Mouse (Mus musculus): ENCODE results near the gene Ppip5k2. TPM values are rescaled to one million over a fixed set of nuclear protein-coding genes. Genes with fewer than 3 reads are reported as not detected.
A peak's percentile ranks its signal among the peaks of the same experiment; 100 is the strongest.

Gene Ppip5k2
- total and polyA plus RNA-seq, 3 experiments: 26.9 to 84.1 (median 69.8) TPM

- TF ChIP-seq CTCF (IDR thresholded peaks at IDR 0.05): no peak
- TF ChIP-seq EP300 (IDR thresholded peaks at IDR 0.05; ENCODE audit: insufficient read depth, low read depth, low read length): no peak
- TF ChIP-seq POLR2A (IDR thresholded peaks at IDR 0.05; ENCODE audit: insufficient read depth, low read depth, low read length): no peak
- Histone ChIP-seq H3K27me3 (ENCODE audit: control insufficient read depth, insufficient read depth, low read length) (no peaks in the 10 kb centered on the region), H3K36me3 (ENCODE audit: control insufficient read depth, insufficient read depth, low read length) (peaks cover 4% of the 10 kb centered on the region), H3K4me1 (ENCODE audit: control insufficient read depth, insufficient read depth, low read length) (peaks cover 4% of the 10 kb centered on the region), H3K27ac (no peak overlapping the region), H3K9ac (ENCODE audit: low read depth, low read length) (no peak overlapping the region), H3K4me3 (no peak overlapping the region), H3K79me2 (replicated peaks; ENCODE audit: control insufficient read depth, insufficient read depth, low read length) (no peaks in the 10 kb centered on the region; the same call in 1 of the 2 replicates)
- intact Hi-C loops (cut with DNase I): no loop called here
- DNase-seq: peak in 1 of 2 experiments; percentile 14
- 71% methylated on average over 7 of the region's 7 CpGs for WGBS
Measured at GRCm38 (mm10) chr1:97659405-97659804, 110.8 kb downstream of the Ppip5k2 start.

GRCm38 (mm10) chr1:97657786-97658185 is 112.4 kb downstream of the Ppip5k2 start:
- intact Hi-C loops (cut with DNase I): no loop called here
- peaks cover 5% of the 10 kb centered on the region for H3K4me1 ChIP-seq (ENCODE audit: control insufficient read depth, insufficient read depth, low read length)
- TF ChIP-seq POLR2A (IDR thresholded peaks at IDR 0.05; ENCODE audit: insufficient read depth, low read depth, low read length): no peak
- no peak for TF ChIP-seq EP300 (IDR thresholded peaks at IDR 0.05; ENCODE audit: insufficient read depth, low read depth, low read length)
- no peak for TF ChIP-seq CTCF (IDR thresholded peaks at IDR 0.05)

GRCm38 (mm10) chr1:97657201-97657600 is 113.0 kb downstream of the Ppip5k2 start:
- H3K27me3 ChIP-seq (ENCODE audit: control insufficient read depth, insufficient read depth, low read length): no peaks in the 10 kb centered on the region
- peaks cover 4% of the 10 kb centered on the region for H3K4me1 ChIP-seq (ENCODE audit: control insufficient read depth, insufficient read depth, low read length)
- DNase-seq: no peak
- H3K27ac ChIP-seq: no peak overlapping the region
- intact Hi-C loops (cut with DNase I): no loop called here
- WGBS: 46% methylated on average over 2 of the region's 2 CpGs
- TF ChIP-seq POLR2A (IDR thresholded peaks at IDR 0.05; ENCODE audit: insufficient read depth, low read depth, low read length): no peak
- no peak for TF ChIP-seq CTCF (IDR thresholded peaks at IDR 0.05)
- no peak for TF ChIP-seq EP300 (IDR thresholded peaks at IDR 0.05; ENCODE audit: insufficient read depth, low read depth, low read length)
- H3K4me3 ChIP-seq: no peak overlapping the region
- H3K79me2 ChIP-seq (replicated peaks; ENCODE audit: control insufficient read depth, insufficient read depth, low read length): no peaks in the 10 kb centered on the region; the same call in 1 of the 2 replicates
- H3K36me3 ChIP-seq (ENCODE audit: control insufficient read depth, insufficient read depth, low read length): peaks cover 7% of the 10 kb centered on the region
- no peak overlapping the region for H3K9ac ChIP-seq (ENCODE audit: low read depth, low read length)

More at GRCm38 (mm10) chr1:97657786-97658185, 112.4 kb downstream of the Ppip5k2 start:
- H3K27ac ChIP-seq: no peak overlapping the region
- no peaks in the 10 kb centered on the region for H3K27me3 ChIP-seq (ENCODE audit: control insufficient read depth, insufficient read depth, low read length)
- DNase-seq: no peak
- peaks cover 7% of the 10 kb centered on the region for H3K36me3 ChIP-seq (ENCODE audit: control insufficient read depth, insufficient read depth, low read length)
- 61% methylated on average over 2 of the region's 2 CpGs for WGBS
- H3K4me3 ChIP-seq: no peak overlapping the region
- no peaks in the 10 kb centered on the region; the same call in 1 of the 2 replicates for H3K79me2 ChIP-seq (replicated peaks; ENCODE audit: control insufficient read depth, insufficient read depth, low read length)
- H3K9ac ChIP-seq (ENCODE audit: low read depth, low read length): no peak overlapping the region

Other genes with a start within 250 kb of the Ppip5k2 start
- 1 to 10 TPM; 4.4 to 4.5 TPM for gene D1Ertd622e, start 108.3 kb downstream of the Ppip5k2 start, total RNA-seq (2021)
- 3.1 and 4.3 TPM in 2 replicates for gene D1Ertd622e, start 108.3 kb downstream of the Ppip5k2 start, polyA plus RNA-seq (2012; rRNA removed)
- gene Gin1, start 239 bp downstream of the Ppip5k2 start, total RNA-seq (2021): 1 to 10 TPM; 6.1 to 9.9 TPM
- gene Gin1, start 239 bp downstream of the Ppip5k2 start, polyA plus RNA-seq (2012; rRNA removed): 2.7 and 6.1 TPM in 2 replicates

Measured in heart, adult 2 months (tissue).